Comparison of ENCODE assay signal across 27 mouse cellular contexts in genomic region chr3:126920296-126920695, GRCm38 (mm10).
DNase-seq lines count a peak whose midpoint lies in the region; ATAC-seq and TF ChIP-seq lines count a peak whose summit lies in the region.
"Had no signal": no experiment of that assay in that cellular context is flagged by ENCODE, and none has a peak within 500 bp of the region (broad histone marks: within the 10 kb centered on the region; RNA-seq: fewer than 3 reads in every experiment).

No protein-coding gene starts in this region.

- TF ChIP-seq CTCF in left cerebral cortex, adult 2 months (IDR thresholded peaks at IDR 0.05), result no peak
- no peak for TF ChIP-seq CTCF in embryonic fibroblast, embryonic 13.5 days (IDR thresholded peaks at IDR 0.05; ENCODE audit: borderline replicate concordance, insufficient read depth, low read length)

- H3K4me3 ChIP-seq in left cerebral cortex, adult 2 months, result no peak overlapping the region
- H3K4me3 ChIP-seq in embryonic fibroblast, embryonic 13.5 days (ENCODE audit: insufficient read depth, low read length), result no peak overlapping the region
- H3K4me3 ChIP-seq: forebrain, embryonic 15.5 days; hindbrain, embryonic 12.5 days; intestine, embryonic 15.5 days; liver, embryonic 12.5 days; midbrain, embryonic 12.5 days had no signal

- DNase-seq in left cerebral cortex, adult 2 months (ENCODE audit: extremely low spot score in 1 of 2, low spot score in 2 of 2), result peak in 1 of 2 experiments; percentile 12
- DNase-seq in left cerebral cortex, adult 8-10 months (ENCODE audit: low spot score in 2 of 2), result no peak
- DNase-seq in cerebellum, postnatal 4 days (ENCODE audit: low spot score in 2 of 2), result no peak
- no peak for DNase-seq in kidney, postnatal 25 days
- no peak for DNase-seq in kidney, adult 18-20 months
- DNase-seq: adrenal gland, postnatal 10 days; cerebellum, adult 11-12 months; cerebellum, adult 9-11 months; gastrocnemius, postnatal 14 days; heart, postnatal 36 days; kidney, adult 9 months; kidney, postnatal 10 days; left cerebral cortex, postnatal 4 days; liver, postnatal 0 days; lung, postnatal 36 days; spleen, adult 18-20 months; thymus, adult 18-20 months; thymus, postnatal 25 days had no signal

- H3K27ac ChIP-seq in left cerebral cortex, adult 2 months, result peak overlapping the region; percentile 24; the same call in 1 of the 2 replicates
- peak overlapping the region; percentile 93 for H3K27ac ChIP-seq in embryonic fibroblast, embryonic 13.5 days (ENCODE audit: insufficient read depth, low read length)
- H3K27ac ChIP-seq: forebrain, embryonic 15.5 days; hindbrain, embryonic 12.5 days; hindbrain, postnatal 0 days; intestine, embryonic 15.5 days; liver, embryonic 12.5 days; midbrain, embryonic 12.5 days had no signal

- peaks cover 7% of the 10 kb centered on the region for H3K4me1 ChIP-seq in embryonic fibroblast, embryonic 13.5 days (ENCODE audit: control insufficient read depth, insufficient read depth, low read length)
- H3K4me1 ChIP-seq: forebrain, embryonic 15.5 days; hindbrain, embryonic 12.5 days; intestine, embryonic 15.5 days; liver, embryonic 12.5 days; midbrain, embryonic 12.5 days had no signal

- no peak for TF ChIP-seq POLR2A in embryonic fibroblast, embryonic 13.5 days (IDR thresholded peaks at IDR 0.05; ENCODE audit: low read depth, low read length)

- peak; percentile 39 for ATAC-seq in CD4-positive, CD25-positive, alpha-beta regulatory T cell, adult 4 months
- ATAC-seq: activated CD4-positive, CD25-positive, alpha-beta regulatory T cell, adult 4 months; forebrain, embryonic 15.5 days; hindbrain, postnatal 0 days; intestine, embryonic 15.5 days; liver, embryonic 12.5 days; liver, postnatal 0 days had no signal

- intact Hi-C loops in left cerebral cortex, adult 2 months (cut with DNase I), result no loop called here
